Mouse (Mus musculus) left cerebral cortex, adult 18-20 months (tissue): Measurements from ENCODE around the gene Olfr159. TPM values are rescaled to one million over a fixed set of nuclear protein-coding genes. Genes with fewer than 3 reads are reported as not detected.
"Not testable (repeated sequence)": the region's sequence is repeated elsewhere in the genome, so short reads cannot be mapped to it uniquely, and the experiment has no call there.

ENCODE experiments used
- DNase-seq, 2 experiments: peaks; one replicate each; pipeline ENCODE4 v3.0.0; 2021 to 2022; ENCODE audit warnings: low spot score in 2 of 2, mixed read lengths in 1 of 2
- long read RNA-seq, 2 experiments: library from polyadenylated mRNA; stranded (forward); transcript quantifications; one replicate each; pipeline ENCODE4 v2.0.0; 2021
- total RNA-seq, 2 experiments: library from RNA; stranded (reverse); gene quantifications; 2 replicates each; pipeline ENCODE4 v1.2.3; 2021

Olfr159 gene
- total RNA-seq = not detected
- long read RNA-seq, experiment 1 = 0 reads
- long read RNA-seq, experiment 2 = 0 reads

DNA sequence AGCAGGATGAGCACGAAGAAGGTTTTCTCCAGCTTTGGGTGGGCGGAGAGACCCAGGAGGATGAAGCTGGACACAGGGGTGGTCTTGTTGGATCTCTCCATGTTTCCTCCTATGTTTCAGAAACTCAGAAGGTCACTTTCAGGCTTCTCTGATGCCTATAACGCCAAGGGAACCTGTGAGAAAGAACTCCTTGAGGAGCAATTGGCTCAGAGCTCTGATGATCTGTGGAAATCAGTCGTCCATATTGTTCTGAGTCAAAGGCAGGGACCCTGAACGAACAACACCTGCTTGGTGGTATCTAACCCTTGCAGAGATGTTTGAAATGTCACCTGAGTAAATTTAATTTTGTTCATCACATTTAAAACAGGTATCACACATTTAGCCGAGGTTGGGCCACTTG, at the start of gene Olfr159:
Gene Olfr159 (minus strand): TSS at position 101 of the 400 bp plus-strand sequence.
- no peak for DNase-seq

- DNase-seq = no peak
Observed at GRCm38 (mm10) chr4:43798936-43799335, 28.1 kb upstream of the Olfr159 start.

DNA sequence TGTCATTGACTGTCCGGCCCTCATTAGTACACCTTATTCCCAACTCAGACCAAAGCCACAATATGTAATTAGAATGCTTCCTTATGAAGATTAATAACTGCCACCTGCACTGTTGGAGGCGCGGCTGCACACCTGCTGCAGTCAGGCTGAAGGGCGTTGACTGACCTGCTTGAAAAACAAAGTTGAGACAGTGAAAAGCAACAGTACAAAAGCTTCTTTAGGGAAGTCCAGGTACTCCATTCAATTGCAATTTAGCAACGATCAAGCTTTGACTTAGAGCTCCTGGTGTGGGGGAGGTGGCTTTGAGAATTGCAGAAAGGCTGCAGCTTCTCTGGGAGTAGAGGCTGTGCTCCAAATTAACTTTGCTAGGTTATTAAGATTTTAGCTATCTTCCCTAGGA, 25.0 kb upstream of the Olfr159 start:
- not testable (repeated sequence) for DNase-seq

- DNase-seq = no peak
Observed at GRCm38 (mm10) chr4:43795296-43795695, 24.5 kb upstream of the Olfr159 start.

- no peak for DNase-seq
Observed at GRCm38 (mm10) chr4:43772304-43772703, 1.5 kb upstream of the Olfr159 start.

DNA sequence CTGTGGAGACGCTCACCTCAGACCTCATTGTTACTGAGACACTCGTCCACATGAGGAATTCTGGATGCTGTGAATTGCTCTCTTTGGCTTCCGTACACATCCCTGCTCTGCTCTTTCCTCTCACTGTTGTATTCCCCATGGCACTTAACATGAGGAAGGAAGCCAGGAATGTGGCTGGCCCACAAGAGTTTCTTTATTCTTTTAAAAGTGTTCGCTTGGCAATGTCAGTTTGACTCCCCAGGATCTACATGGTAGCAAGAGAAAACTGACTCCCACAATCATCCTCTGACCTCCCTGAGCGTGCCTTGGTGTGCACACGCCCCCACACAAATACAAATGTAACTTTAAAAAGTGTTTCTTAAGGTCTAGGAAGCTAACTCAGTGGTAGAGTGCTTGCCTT, 817 bp upstream of the Olfr159 start:
- DNase-seq = no peak

DNA sequence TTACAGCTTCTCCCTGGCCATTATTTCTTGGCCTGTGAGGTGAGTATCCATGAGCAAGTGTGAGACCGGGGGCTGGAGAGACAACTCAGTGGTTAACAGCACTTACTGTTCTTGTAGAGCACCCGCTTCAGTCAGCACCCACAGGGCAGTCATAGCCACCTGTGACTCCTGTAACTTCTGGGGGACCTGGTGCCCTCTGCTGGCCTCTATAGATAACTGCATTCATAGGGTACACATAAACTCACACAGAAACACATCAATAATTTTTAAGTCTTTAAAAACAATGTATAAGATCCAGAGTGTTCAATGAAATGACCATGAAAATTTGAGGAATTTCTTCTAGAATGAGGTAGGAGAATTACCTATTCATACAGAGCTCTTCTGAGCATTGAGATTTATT, 1.4 kb downstream of the Olfr159 start:
- DNase-seq = no peak

DNA sequence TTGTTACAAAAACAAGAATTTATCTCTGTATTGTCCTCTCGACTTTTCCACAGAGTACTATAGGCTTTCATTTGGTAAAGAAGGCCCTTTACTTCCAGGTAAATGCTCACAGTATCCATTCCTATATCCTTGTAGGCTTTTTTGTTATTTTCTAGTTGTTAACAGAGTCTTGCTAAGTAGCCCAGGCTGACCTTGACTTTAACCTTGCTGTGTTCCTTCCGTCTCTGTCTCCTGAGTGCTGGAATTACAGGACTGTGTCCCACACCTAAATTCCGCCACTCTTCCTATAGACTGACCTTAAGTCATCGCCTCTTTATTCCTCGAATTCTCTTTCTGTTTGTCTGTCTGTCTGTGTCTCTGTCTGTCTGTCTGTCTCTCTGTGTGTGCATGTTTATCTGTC, 2.5 kb downstream of the Olfr159 start:
- no peak for DNase-seq

DNA sequence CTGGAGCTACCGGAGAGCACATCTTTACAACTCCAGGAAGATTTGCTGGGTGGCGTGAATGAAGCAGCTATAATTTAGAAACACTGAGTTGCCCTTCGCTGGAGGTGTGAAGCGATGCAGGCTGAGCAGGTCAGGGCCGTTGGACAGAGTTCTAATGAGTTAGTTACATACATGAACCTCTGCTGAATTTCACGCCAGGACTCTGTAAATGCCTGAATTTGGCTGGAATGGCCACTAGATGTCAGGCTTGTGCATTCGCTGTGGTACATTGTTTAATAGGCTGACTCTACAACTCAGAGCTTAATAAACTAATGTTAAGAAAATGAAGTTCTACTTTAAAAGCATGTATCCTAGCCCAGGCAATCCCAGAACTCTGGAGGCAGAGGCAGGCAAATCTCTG, 7.4 kb downstream of the Olfr159 start:
- peak; percentile 56 to 67 for DNase-seq

- no peak for DNase-seq
Observed at GRCm38 (mm10) chr4:43761336-43761735, 9.5 kb downstream of the Olfr159 start.

- DNase-seq = peak; percentile 10 to 39
Observed at GRCm38 (mm10) chr4:43760460-43760859, 10.3 kb downstream of the Olfr159 start.

- DNase-seq = peak in 1 of 2 experiments; percentile 2
Observed at GRCm38 (mm10) chr4:43759571-43760418, 11.0 kb downstream of the Olfr159 start.

GRCm38 (mm10) chr4:43757213-43757612, 13.6 kb downstream of the Olfr159 start:
- no peak for DNase-seq

GRCm38 (mm10) chr4:43745187-43745586, 25.6 kb downstream of the Olfr159 start:
- no peak for DNase-seq

DNA sequence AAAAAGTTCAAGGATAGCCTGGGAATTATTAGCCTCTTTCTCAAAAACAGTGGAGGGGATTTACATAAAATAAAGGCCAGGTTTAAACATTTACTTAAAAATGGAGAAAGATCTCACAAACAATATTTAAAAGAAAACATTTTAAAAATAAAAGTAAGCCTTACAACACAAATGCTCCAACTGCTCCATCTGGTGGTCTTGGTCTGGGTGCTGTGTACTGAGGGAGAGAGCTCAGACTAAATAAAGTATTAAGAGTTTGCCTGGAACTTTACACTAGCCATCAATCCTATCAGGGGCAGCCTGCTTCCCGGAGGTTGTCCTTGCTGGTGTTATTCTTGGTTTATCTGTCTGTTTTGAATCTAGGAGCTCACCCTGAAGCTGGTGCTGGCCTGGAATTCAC, 27.7 kb downstream of the Olfr159 start:
- DNase-seq = no peak

DNA sequence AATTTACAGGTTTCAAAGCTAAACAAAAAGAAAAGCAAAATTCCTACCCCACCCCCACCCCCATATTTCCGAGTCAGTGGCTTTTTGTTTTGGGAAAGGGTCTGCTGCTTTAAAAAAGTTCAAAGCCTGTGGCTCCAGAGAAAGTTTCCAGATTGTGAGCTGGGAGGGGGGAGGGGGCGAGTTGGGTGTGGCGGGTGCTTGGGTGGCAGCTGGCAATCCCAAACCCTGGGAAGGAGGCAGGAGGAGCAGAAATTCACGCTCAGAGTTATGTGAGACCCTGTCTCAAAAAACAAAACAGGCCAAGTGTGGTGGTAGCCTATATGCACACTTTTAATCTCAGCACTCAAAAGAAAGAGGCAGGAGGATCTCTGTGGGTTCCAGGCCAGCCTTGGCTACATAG, 28.2 kb downstream of the Olfr159 start:
- DNase-seq = no peak

- no peak for DNase-seq
Observed at GRCm38 (mm10) chr4:43741526-43741925, 29.3 kb downstream of the Olfr159 start.

GRCm38 (mm10) chr4:43738989-43739674, 31.7 kb downstream of the Olfr159 start:
- DNase-seq = no peak

DNA sequence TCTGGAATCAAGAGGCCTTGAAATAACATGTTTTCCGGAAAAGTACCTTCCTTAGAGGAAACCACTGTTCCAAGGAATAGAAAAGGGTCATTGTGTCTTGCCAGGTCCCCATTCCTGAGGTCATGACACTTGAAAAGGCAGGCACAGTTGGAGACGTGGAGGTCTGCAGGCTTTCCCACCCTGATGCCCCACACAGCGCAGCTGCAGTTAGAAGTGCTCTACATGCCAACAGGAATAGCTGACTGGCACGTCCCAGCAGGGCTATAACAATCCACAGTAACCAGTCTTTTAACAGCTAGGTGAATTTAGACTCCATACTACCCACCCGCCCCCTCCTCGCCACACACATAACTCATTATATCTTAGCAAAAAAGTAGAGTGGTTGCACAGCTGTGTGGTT, 33.7 kb downstream of the Olfr159 start:
- DNase-seq = no peak

GRCm38 (mm10) chr4:43733186-43733585, 37.6 kb downstream of the Olfr159 start:
- no peak for DNase-seq

DNA sequence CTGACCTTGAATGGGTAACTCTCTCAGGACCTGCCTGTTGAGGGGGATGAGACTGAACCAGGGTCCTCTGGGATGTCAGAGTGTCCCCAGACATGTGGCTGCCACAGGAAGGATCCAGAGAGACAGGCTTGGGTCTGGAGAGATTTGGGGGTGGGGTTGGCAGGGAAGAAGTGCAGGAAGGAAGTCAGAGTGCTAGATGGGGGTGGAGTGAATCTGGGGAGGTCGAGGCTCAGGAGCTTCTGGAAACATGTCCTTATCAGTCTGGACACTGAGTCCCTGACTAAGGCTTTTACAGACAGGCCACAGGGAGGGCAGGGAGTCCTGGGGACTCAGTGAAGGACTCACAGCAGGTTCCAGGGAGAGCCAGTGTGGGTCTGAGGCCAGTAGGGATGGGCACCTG, 38.6 kb downstream of the Olfr159 start:
- no peak for DNase-seq

GRCm38 (mm10) chr4:43730750-43731297, 40.0 kb downstream of the Olfr159 start:
- no peak for DNase-seq
